Comparison of ENCODE assay signal across 7 mouse cellular contexts in the genomic region with DNA sequence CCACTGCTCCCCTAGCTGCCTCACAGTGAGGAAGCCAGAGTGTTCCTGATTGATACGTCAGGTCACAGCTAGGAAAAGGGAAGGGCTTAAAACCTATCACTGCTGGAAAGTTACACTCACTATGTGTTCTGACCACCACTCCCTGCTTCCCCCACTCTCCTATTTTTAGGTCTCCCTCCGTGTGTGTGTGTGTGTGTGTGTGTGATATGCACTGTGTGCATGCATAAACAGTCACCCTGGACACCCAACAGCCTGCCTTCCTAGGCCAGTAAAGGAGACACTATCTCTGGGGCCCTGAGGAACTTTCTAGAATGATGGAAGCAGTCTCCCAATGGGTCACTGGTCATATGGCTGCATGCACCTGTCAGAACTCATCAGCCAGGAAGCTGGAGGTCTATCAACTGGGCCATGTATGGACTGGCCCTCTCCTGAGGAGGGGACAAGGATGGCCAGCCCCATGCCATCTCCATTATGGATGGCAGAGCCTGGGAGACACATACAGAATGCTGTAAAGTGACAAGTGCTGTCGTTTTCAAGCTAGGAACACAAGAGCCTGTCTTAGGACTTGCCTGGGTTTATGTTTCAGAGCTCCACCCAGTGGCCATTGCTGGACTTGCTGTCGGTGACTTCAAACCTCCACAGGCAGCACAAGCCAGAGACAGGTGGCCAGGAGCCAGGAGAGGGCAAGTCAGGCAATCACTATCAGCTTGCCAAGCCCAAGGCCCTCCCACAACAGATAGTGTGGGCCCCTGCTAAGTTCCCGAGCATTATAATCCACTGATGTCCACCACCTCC. TPM values are rescaled to one million over a fixed set of nuclear protein-coding genes. Genes with fewer than 3 reads are reported as not detected.
DNase-seq lines count a peak whose midpoint lies in the region; ATAC-seq lines count a peak whose summit lies in the region.

No protein-coding gene starts in this region.

- H3K27me3 ChIP-seq in midbrain, embryonic 11.5 days (ENCODE audit: control insufficient read depth, insufficient read depth, low read length) = no peaks in the 10 kb centered on the region

- no peak overlapping the region for H3K4me3 ChIP-seq in midbrain, embryonic 11.5 days (ENCODE audit: low read depth, low read length)

- peak; percentile 52; the same call in 1 of the 2 replicates for ATAC-seq in midbrain, embryonic 11.5 days (ENCODE audit: low FRiP score)

- intact Hi-C loops in left cerebral cortex, postnatal 4 days (cut with DNase I) = no loop called here

- DNase-seq in adrenal gland, adult 18-20 months (ENCODE audit: low spot score in 2 of 2) = peak; percentile 88 to 92
- DNase-seq in embryo, embryonic 10.5 days (ENCODE audit: low spot score) = peak; percentile 87
- DNase-seq in gonadal fat pad, adult 2 months (ENCODE audit: low read depth) = peak; percentile 42
- peak; percentile 96 for DNase-seq in kidney, adult 11 months
- DNase-seq in left cerebral cortex, postnatal 4 days = peak; percentile 99
- peak; percentile 98 for DNase-seq in midbrain, embryonic 11.5 days (ENCODE audit: low spot score, missing footprints)
- peak; percentile 98 for DNase-seq in skeletal muscle tissue, adult 2 months (ENCODE audit: low read depth, low spot score)

- no peak overlapping the region for H3K4me2 ChIP-seq in midbrain, embryonic 11.5 days

- H3K36me3 ChIP-seq in midbrain, embryonic 11.5 days (ENCODE audit: control insufficient read depth, insufficient read depth, low read length) = no peaks in the 10 kb centered on the region

- H3K4me1 ChIP-seq in midbrain, embryonic 11.5 days (ENCODE audit: control insufficient read depth, insufficient read depth, low read length) = no peaks in the 10 kb centered on the region

- WGBS in midbrain, embryonic 11.5 days = 42% methylated on average over 5 of the region's 5 CpGs

- no peak overlapping the region for H3K9ac ChIP-seq in midbrain, embryonic 11.5 days (ENCODE audit: low read length)

- H3K9me3 ChIP-seq in midbrain, embryonic 11.5 days (ENCODE audit: control insufficient read depth, low read length) = no peaks in the 10 kb centered on the region

- H3K27ac ChIP-seq in midbrain, embryonic 11.5 days (ENCODE audit: low read depth, low read length) = no peak overlapping the region

RNA-seq across cellular contexts. Expression of gene C130050O18Rik, which starts 6.9 kb away (rescaled TPM):
- total RNA-seq in adrenal gland, adult 18-20 months (2021) = under 1 TPM; 0.53 to 0.93 TPM
- polyA plus RNA-seq in gonadal fat pad, adult 2 months (2012; rRNA removed) = 1.4 and 1.6 TPM in 2 replicates
- not detected for total RNA-seq in left cerebral cortex, postnatal 4 days (2021)
- polyA plus RNA-seq in midbrain, embryonic 11.5 days (2014; fragmentation: Nextera tagmentation; extraction: Ambion mirVana) = 0.12 and 0.29 TPM in 2 replicates

RNA-seq across cellular contexts. Expression of gene Gpr146, which starts 20.7 kb away (rescaled TPM):
- total RNA-seq in adrenal gland, adult 18-20 months (2021) = 10 to 100 TPM; 11.0 to 23.9 TPM
- 28.6 and 37.7 TPM in 2 replicates for polyA plus RNA-seq in gonadal fat pad, adult 2 months (2012; rRNA removed)
- 1 to 10 TPM; 2.2 to 2.5 TPM for total RNA-seq in left cerebral cortex, postnatal 4 days (2021)
- 1.5 and 2.7 TPM in 2 replicates for polyA plus RNA-seq in midbrain, embryonic 11.5 days (2014; fragmentation: Nextera tagmentation; extraction: Ambion mirVana)

RNA-seq across cellular contexts. Expression of gene Gper1, which starts 24.8 kb away (rescaled TPM):
- total RNA-seq in adrenal gland, adult 18-20 months (2021) = 1 to 10 TPM; 3.3 to 4.9 TPM
- polyA plus RNA-seq in gonadal fat pad, adult 2 months (2012; rRNA removed) = 11.0 and 12.3 TPM in 2 replicates
- total RNA-seq in left cerebral cortex, postnatal 4 days (2021) = 1 to 10 TPM; 3.0 to 3.2 TPM
- 1.9 and 2.5 TPM in 2 replicates for polyA plus RNA-seq in midbrain, embryonic 11.5 days (2014; fragmentation: Nextera tagmentation; extraction: Ambion mirVana)

RNA-seq across cellular contexts. Expression of gene Cyp2w1, which starts 45.7 kb away (rescaled TPM):
- total RNA-seq in adrenal gland, adult 18-20 months (2021) = not detected
- polyA plus RNA-seq in gonadal fat pad, adult 2 months (2012; rRNA removed) = not detected in 2 replicates
- not detected for total RNA-seq in left cerebral cortex, postnatal 4 days (2021)
- polyA plus RNA-seq in midbrain, embryonic 11.5 days (2014; fragmentation: Nextera tagmentation; extraction: Ambion mirVana) = not detected in 2 replicates

RNA-seq across cellular contexts. Expression of gene Cox19, which starts 46.9 kb away (rescaled TPM):
- total RNA-seq in adrenal gland, adult 18-20 months (2021) = 100 to 1,000 TPM in 1 of 2 experiments, 10 to 100 TPM in 1; 75.7 to 130 TPM
- 71.1 and 118 TPM in 2 replicates for polyA plus RNA-seq in gonadal fat pad, adult 2 months (2012; rRNA removed)
- total RNA-seq in left cerebral cortex, postnatal 4 days (2021) = 10 to 100 TPM; 87.8 to 89.3 TPM
- 124 and 133 TPM in 2 replicates for polyA plus RNA-seq in midbrain, embryonic 11.5 days (2014; fragmentation: Nextera tagmentation; extraction: Ambion mirVana)

Comparison
In these comparisons a context has a peak if more than half of its experiments do, and no peak if none do; other contexts are left out.
1. DNase-seq: peak in every context shown above with its lines; median percentile 99 in left cerebral cortex, postnatal 4 days; 98 in midbrain, embryonic 11.5 days; 98 in skeletal muscle tissue, adult 2 months; 96 in kidney, adult 11 months; 90 in adrenal gland, adult 18-20 months; 87 in embryo, embryonic 10.5 days; 42 in gonadal fat pad, adult 2 months.